11 mouse cellular contexts compared by ENCODE assay signal in the genomic region with DNA sequence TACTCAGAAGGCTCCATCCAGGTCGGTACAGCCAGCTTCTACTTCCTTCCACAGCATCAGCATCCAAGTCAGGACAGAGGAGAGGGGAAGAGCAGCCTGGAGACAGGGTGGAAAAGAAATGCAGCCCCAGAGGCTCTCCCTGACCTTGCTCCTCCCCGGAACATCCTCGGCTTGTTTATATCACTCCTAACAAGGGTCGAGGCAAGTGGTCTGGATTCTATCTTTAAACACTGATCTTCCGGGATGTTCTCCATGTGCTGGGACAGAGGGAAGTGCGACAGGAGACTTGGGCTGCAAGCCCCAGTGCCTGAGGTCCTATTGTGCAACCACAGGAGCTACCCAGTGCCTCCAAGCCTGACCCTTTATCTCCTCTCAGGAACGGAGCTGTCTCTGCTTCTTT. TPM values are rescaled to one million over a fixed set of nuclear protein-coding genes. Genes with fewer than 3 reads are reported as not detected.
A peak's percentile ranks its signal among the peaks of the same experiment; 100 is the strongest.
DNase-seq lines count a peak whose midpoint lies in the region; ATAC-seq lines count a peak whose summit lies in the region.
"Had no signal": no experiment of that assay in that cellular context is flagged by ENCODE, and none has a peak within 500 bp of the region (broad histone marks: within the 10 kb centered on the region; RNA-seq: fewer than 3 reads in every experiment).

No protein-coding gene starts in this region.

- H3K27ac ChIP-seq in kidney, embryonic 14.5 days (ENCODE audit: low read depth, low read length): no peak overlapping the region
- peak overlapping the region; percentile 13 for H3K27ac ChIP-seq in heart, embryonic 13.5 days (replicated peaks)
- no peak overlapping the region for H3K27ac ChIP-seq in midbrain, embryonic 15.5 days
- H3K27ac ChIP-seq: midbrain, embryonic 13.5 days had no signal

- no peaks in the 10 kb centered on the region for H3K9me3 ChIP-seq in kidney, embryonic 14.5 days (ENCODE audit: control insufficient read depth, low read length)
- no peaks in the 10 kb centered on the region for H3K9me3 ChIP-seq in heart, embryonic 13.5 days
- H3K9me3 ChIP-seq in midbrain, embryonic 15.5 days: no peaks in the 10 kb centered on the region
- H3K9me3 ChIP-seq: midbrain, embryonic 13.5 days had no signal

- ATAC-seq in kidney, embryonic 14.5 days (ENCODE audit: low FRiP score, low TSS enrichment): no peak
- ATAC-seq in heart, embryonic 13.5 days (ENCODE audit: extremely low read depth, insufficient number of reproducible peaks, low FRiP score, low TSS enrichment): peak; percentile 14; the same call in 1 of the 2 replicates
- ATAC-seq in midbrain, embryonic 15.5 days (replicated peaks): no peak
- ATAC-seq: midbrain, embryonic 13.5 days had no signal

- peaks cover 78% of the 10 kb centered on the region for H3K36me3 ChIP-seq in kidney, embryonic 14.5 days (ENCODE audit: control insufficient read depth, insufficient read depth, low read length)
- H3K36me3 ChIP-seq in heart, embryonic 13.5 days: peaks cover 99% of the 10 kb centered on the region
- H3K36me3 ChIP-seq in midbrain, embryonic 15.5 days (replicated peaks): peaks cover 32% of the 10 kb centered on the region; the same call in 1 of the 2 replicates

- no peak overlapping the region for H3K4me3 ChIP-seq in kidney, embryonic 14.5 days (ENCODE audit: low read length)
- no peak overlapping the region for H3K4me3 ChIP-seq in heart, embryonic 13.5 days
- no peak overlapping the region for H3K4me3 ChIP-seq in midbrain, embryonic 15.5 days
- H3K4me3 ChIP-seq: midbrain, embryonic 13.5 days had no signal

- no peak overlapping the region for H3K4me2 ChIP-seq in kidney, embryonic 14.5 days (replicated peaks; ENCODE audit: low read depth, low read length)
- no peak overlapping the region for H3K4me2 ChIP-seq in heart, embryonic 13.5 days
- H3K4me2 ChIP-seq in midbrain, embryonic 15.5 days: no peak overlapping the region
- H3K4me2 ChIP-seq: midbrain, embryonic 13.5 days had no signal

- peaks cover 15% of the 10 kb centered on the region for H3K4me1 ChIP-seq in kidney, embryonic 14.5 days (ENCODE audit: control insufficient read depth, insufficient read depth, low read length)
- peaks cover 67% of the 10 kb centered on the region for H3K4me1 ChIP-seq in heart, embryonic 13.5 days
- peaks cover 50% of the 10 kb centered on the region for H3K4me1 ChIP-seq in midbrain, embryonic 15.5 days

- no peaks in the 10 kb centered on the region for H3K27me3 ChIP-seq in kidney, embryonic 14.5 days (ENCODE audit: control insufficient read depth, insufficient read depth, low read length)
- no peaks in the 10 kb centered on the region for H3K27me3 ChIP-seq in heart, embryonic 13.5 days (replicated peaks)
- H3K27me3 ChIP-seq in midbrain, embryonic 15.5 days (replicated peaks): no peaks in the 10 kb centered on the region
- H3K27me3 ChIP-seq: midbrain, embryonic 13.5 days had no signal

- peak; percentile 29 for DNase-seq in kidney, adult 18-20 months
- DNase-seq in kidney, postnatal 36 days: peak; percentile 37 to 79
- peak; percentile 81 for DNase-seq in lung, postnatal 25 days (ENCODE audit: low spot score)
- DNase-seq in embryo, embryonic 10.5 days (ENCODE audit: low spot score): no peak
- DNase-seq in layer of hippocampus, adult 11-12 months (ENCODE audit: low spot score): no peak
- DNase-seq: layer of hippocampus, adult 9-11 months; left cerebral cortex, postnatal 4 days had no signal

- WGBS in kidney, embryonic 14.5 days: 72% methylated on average over 7 of the region's 7 CpGs
- WGBS in heart, embryonic 13.5 days: 9% methylated on average over 7 of the region's 7 CpGs
- WGBS in midbrain, embryonic 15.5 days: 77% methylated on average over 7 of the region's 7 CpGs

- no peak overlapping the region for H3K9ac ChIP-seq in kidney, embryonic 14.5 days (ENCODE audit: low read depth, low read length)
- H3K9ac ChIP-seq in heart, embryonic 13.5 days: no peak overlapping the region
- no peak overlapping the region for H3K9ac ChIP-seq in midbrain, embryonic 15.5 days
- H3K9ac ChIP-seq: midbrain, embryonic 13.5 days had no signal

RNA-seq across cellular contexts. Expression of a gene that starts 18.7 kb away (rescaled TPM):
- polyA plus RNA-seq in kidney, embryonic 14.5 days (2014; fragmentation: Nextera tagmentation; extraction: Ambion mirVana): 28.7 and 58.7 TPM in 2 replicates
- 40.3 and 42.2 TPM in 2 replicates for polyA plus RNA-seq in heart, embryonic 13.5 days (2015; fragmentation: Nextera tagmentation; extraction: Ambion mirVana)
- polyA plus RNA-seq in midbrain, embryonic 15.5 days (2015; fragmentation: Nextera tagmentation; extraction: Ambion mirVana): 131 and 148 TPM in 2 replicates

Comparison
In these comparisons a context has a peak if more than half of its experiments do, and no peak if none do; other contexts are left out.
1. DNase-seq: peak in kidney, adult 18-20 months (single experiment), kidney, postnatal 36 days (2 of 2) and lung, postnatal 25 days (single experiment); none in embryo, embryonic 10.5 days (single experiment) and layer of hippocampus, adult 11-12 months (single experiment).